Mouse (Mus musculus) stomach, embryonic 16.5 days (tissue): ENCODE measurements around the gene Atp6v0a4. TPM values are rescaled to one million over a fixed set of nuclear protein-coding genes. Genes with fewer than 3 reads are reported as not detected.

Experiments
- ATAC-seq: fragments of 200-750 bp; cut with Nextera tagmentation; 2 replicates; pipeline ENCODE4 v1.8.0; 2017; ENCODE audit warnings: moderate number of reproducible peaks, moderate TSS enrichment; ENCODE audit not compliant: insufficient read depth, low FRiP score
- H3K27ac ChIP-seq: fragments of 300-500 bp; sonication (generic); 2 replicates; pipeline ENCODE4 v1.5.1; 2014; ENCODE audit warnings: low read length
- H3K27me3 ChIP-seq: fragments of 300-500 bp; sonication (generic); 2 replicates; pipeline ENCODE4 v1.6.1; 2014; ENCODE audit warnings: low read length, control low read depth, mixed read lengths; ENCODE audit not compliant: control insufficient read depth, insufficient read depth
- H3K36me3 ChIP-seq: fragments of 300-500 bp; sonication (generic); 2 replicates; pipeline ENCODE4 v1.6.1; 2014; ENCODE audit warnings: low read length; ENCODE audit not compliant: control insufficient read depth, insufficient read depth
- H3K4me1 ChIP-seq: fragments of 300-500 bp; sonication (generic); 2 replicates; pipeline ENCODE4 v1.6.1; 2014; ENCODE audit warnings: low read length, control low read depth, mixed read lengths; ENCODE audit not compliant: control insufficient read depth, insufficient read depth
- H3K4me2 ChIP-seq: fragments of 300-500 bp; sonication (generic); 2 replicates; pipeline ENCODE4 v1.6.1; 2014; ENCODE audit warnings: low read depth, low read length, mixed read lengths
- H3K4me3 ChIP-seq: fragments of 300-500 bp; sonication (generic); replicated peaks from 2 replicates; pipeline ENCODE4 v1.5.1; 2014; ENCODE audit warnings: mild to moderate bottlenecking, low read length
- H3K9ac ChIP-seq: fragments of 300-500 bp; sonication (generic); 2 replicates; pipeline ENCODE4 v1.6.1; 2014; ENCODE audit warnings: low read length
- H3K9me3 ChIP-seq: fragments of 300-500 bp; sonication (generic); replicated peaks from 2 replicates; pipeline ENCODE4 v1.6.1; 2016; ENCODE audit warnings: low read length, control low read depth; ENCODE audit not compliant: control insufficient read depth
- WGBS: fragments of 180-500 bp; shearing (Covaris S2); extraction: QIAGEN DNeasy Blood & Tissue Kit; methylation state at CpG from one replicate; pipeline ENCODE4 v1.1.7; 2014; 5-methylcytosine and 5-hydroxymethylcytosine counted together
- polyA plus RNA-seq: library from polyadenylated mRNA; unstranded; fragments of >200 nt; fragmentation: Nextera tagmentation; extraction: Ambion mirVana; gene quantifications from 2 replicates; pipeline ENCODE4 v1.2.1, GENCODE M21; 2015

Atp6v0a4 gene
- polyA plus RNA-seq, 1 experiment from 2014 or later, result 9.3 TPM

DNA sequence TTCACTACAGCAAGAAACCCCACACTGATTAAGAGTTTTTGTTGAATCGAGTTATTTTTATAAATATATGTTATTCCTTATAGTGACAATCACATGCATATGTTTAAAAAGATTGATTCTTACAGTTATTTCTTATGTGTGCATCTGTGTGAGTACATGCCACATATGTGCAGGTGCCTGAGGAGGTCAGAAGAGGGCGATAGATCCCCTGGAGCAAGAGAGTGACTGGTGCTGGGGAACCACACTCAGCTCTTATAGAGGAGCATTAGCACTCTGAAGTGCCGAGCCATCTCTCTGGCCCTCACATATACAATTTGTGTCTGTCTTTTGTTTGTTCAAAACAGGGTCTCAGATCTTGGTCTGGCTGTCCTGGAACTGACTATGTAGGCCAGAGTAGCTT, 50.8 kb downstream of the Atp6v0a4 start:
- no peak overlapping the region for H3K4me3 ChIP-seq
- 91% methylated on average over 3 of the region's 3 CpGs for WGBS
- H3K27me3 ChIP-seq, result no peaks in the 10 kb centered on the region
- no peaks in the 10 kb centered on the region for H3K4me1 ChIP-seq
- H3K9ac ChIP-seq, result no peak overlapping the region
- ATAC-seq, result no peak
- no peaks in the 10 kb centered on the region for H3K36me3 ChIP-seq
- no peak overlapping the region for H3K27ac ChIP-seq
- H3K4me2 ChIP-seq, result no peak overlapping the region
- no peaks in the 10 kb centered on the region for H3K9me3 ChIP-seq

DNA sequence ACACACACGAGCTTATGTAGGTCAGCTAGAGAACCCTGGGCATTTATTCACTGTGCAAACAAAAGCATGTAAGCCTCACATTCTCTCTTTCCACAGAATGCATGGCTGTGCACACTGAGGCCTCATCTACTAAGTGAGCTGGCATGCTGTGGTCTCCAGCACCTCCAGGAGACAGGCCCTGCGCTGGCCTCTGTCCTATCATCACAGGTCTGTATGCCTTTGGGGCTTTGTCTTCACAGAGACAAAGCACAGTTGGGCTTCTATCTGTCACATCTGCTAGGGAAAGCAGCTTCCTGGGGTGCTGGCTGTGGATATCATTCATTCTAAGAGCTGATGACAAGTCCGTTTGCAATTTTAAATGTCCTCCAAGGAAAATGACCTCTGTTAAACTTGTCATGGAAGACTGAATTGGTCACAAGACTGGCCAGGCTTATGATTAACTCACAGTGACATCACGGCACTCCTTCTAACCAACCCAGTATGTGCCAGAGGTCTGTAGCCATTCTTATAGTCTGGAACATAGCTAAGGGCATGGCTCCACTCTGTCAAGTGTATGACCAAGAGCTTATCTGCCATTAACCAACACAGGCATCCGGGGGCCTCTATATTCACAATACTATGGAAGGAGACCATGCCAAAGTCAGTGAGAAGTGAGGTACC, 52.1 kb downstream of the Atp6v0a4 start:
- no peak for ATAC-seq
- no peaks in the 10 kb centered on the region for H3K9me3 ChIP-seq
- no peak overlapping the region for H3K9ac ChIP-seq
- no peak overlapping the region for H3K27ac ChIP-seq
- no peaks in the 10 kb centered on the region for H3K4me1 ChIP-seq
- no peaks in the 10 kb centered on the region for H3K27me3 ChIP-seq
- no peak overlapping the region for H3K4me3 ChIP-seq
- H3K36me3 ChIP-seq, result no peaks in the 10 kb centered on the region
- WGBS, result 62% methylated on average over 5 of the region's 5 CpGs
- no peak overlapping the region for H3K4me2 ChIP-seq

DNA sequence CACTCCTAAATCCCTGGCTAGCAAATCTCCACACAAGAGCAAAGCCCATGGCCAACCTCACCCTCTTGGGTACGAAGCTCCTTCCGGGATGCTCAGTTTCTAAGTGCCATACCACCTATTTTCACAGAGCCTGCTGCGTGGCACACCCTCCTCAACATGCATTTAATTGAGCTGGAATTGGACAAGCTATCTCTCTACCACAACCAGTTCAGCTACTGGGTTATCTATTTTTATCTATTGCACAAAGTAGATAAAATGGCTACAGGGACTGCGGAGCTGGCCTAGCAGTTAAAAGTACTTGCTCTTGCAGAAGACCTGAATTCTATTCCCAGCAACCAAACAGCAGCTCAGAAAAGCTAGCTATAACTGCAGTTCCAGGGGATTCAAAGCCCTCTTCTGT, 53.1 kb downstream of the Atp6v0a4 start:
- Histone ChIP-seq H3K36me3 (no peaks in the 10 kb centered on the region), H3K4me3 (no peak overlapping the region), H3K27me3 (no peaks in the 10 kb centered on the region), H3K9me3 (no peaks in the 10 kb centered on the region), H3K4me2 (no peak overlapping the region), H3K9ac (no peak overlapping the region), H3K4me1 (no peaks in the 10 kb centered on the region), H3K27ac (no peak overlapping the region)
- WGBS, result 82% methylated on average over 4 of the region's 4 CpGs
- ATAC-seq, result no peak

- Histone ChIP-seq H3K9ac (no peak overlapping the region), H3K4me1 (no peaks in the 10 kb centered on the region), H3K4me2 (no peak overlapping the region), H3K4me3 (no peak overlapping the region), H3K27ac (no peak overlapping the region), H3K27me3 (no peaks in the 10 kb centered on the region), H3K36me3 (no peaks in the 10 kb centered on the region), H3K9me3 (0 out of 2 replicates have a peak, but pooled peaks cover 4% of the 10 kb centered on the region)
- peak; percentile 29; the same call in 1 of the 2 replicates for ATAC-seq
- 5% methylated on average over 5 of the region's 5 CpGs for WGBS
These were observed 58.2 kb downstream of the Atp6v0a4 start for GRCm38 (mm10) chr6:38066215-38066614.

GRCm38 (mm10) chr6:38065501-38066122, 58.8 kb downstream of the Atp6v0a4 start:
- H3K4me1 ChIP-seq, result no peaks in the 10 kb centered on the region
- ATAC-seq, result 0 out of 2 replicates have a peak, but pooled peaks have one; percentile 13
- H3K27ac ChIP-seq, result no peak overlapping the region
- no peak overlapping the region for H3K4me3 ChIP-seq
- no peaks in the 10 kb centered on the region for H3K27me3 ChIP-seq
- no peak overlapping the region for H3K4me2 ChIP-seq
- H3K9me3 ChIP-seq, result 0 out of 2 replicates have a peak, but pooled peaks cover 4% of the 10 kb centered on the region
- no peak overlapping the region for H3K9ac ChIP-seq
- WGBS, result 67% methylated on average over 11 of the region's 11 CpGs
- no peaks in the 10 kb centered on the region for H3K36me3 ChIP-seq

DNA sequence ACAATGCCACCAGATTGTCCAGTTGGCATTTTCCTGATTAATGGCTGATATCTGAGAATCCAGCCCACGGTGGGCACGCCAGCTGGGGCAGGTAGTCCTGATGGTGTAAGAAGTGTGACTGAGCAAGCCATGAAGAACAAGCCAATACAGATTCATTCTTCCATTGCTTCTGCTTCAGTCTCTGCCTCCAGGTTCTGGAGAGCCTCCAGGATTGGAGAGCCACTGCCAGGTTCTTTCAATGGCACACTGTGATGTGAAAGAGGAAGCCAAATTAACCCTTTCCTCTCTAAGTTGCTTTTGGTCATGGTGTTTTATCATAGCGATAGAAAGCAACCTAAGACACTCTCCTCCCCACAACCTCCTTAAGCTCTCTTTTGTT, 59.3 kb downstream of the Atp6v0a4 start:
- no peaks in the 10 kb centered on the region for H3K4me1 ChIP-seq
- no peak overlapping the region for H3K27ac ChIP-seq
- no peaks in the 10 kb centered on the region for H3K36me3 ChIP-seq
- 0 out of 2 replicates have a peak, but pooled peaks cover 4% of the 10 kb centered on the region for H3K9me3 ChIP-seq
- no peak overlapping the region for H3K4me3 ChIP-seq
- no peak overlapping the region for H3K4me2 ChIP-seq
- 79% methylated on average over 3 of the region's 3 CpGs for WGBS
- H3K27me3 ChIP-seq, result no peaks in the 10 kb centered on the region
- no peak for ATAC-seq
- no peak overlapping the region for H3K9ac ChIP-seq

GRCm38 (mm10) chr6:38064621-38065020, 59.8 kb downstream of the Atp6v0a4 start:
- 82% methylated on average over 2 of the region's 2 CpGs for WGBS
- no peak for ATAC-seq
- no peaks in the 10 kb centered on the region for H3K27me3 ChIP-seq

GRCm38 (mm10) chr6:38058805-38059204, 65.6 kb downstream of the Atp6v0a4 start:
- no peak overlapping the region for H3K4me2 ChIP-seq
- no peak for ATAC-seq
- no peak overlapping the region for H3K27ac ChIP-seq
- 0 out of 2 replicates have a peak, but pooled peaks cover 4% of the 10 kb centered on the region for H3K9me3 ChIP-seq
- WGBS, result 62% methylated on average over 5 of the region's 5 CpGs
- H3K4me3 ChIP-seq, result no peak overlapping the region
- H3K27me3 ChIP-seq, result no peaks in the 10 kb centered on the region
- H3K4me1 ChIP-seq, result no peaks in the 10 kb centered on the region
- no peaks in the 10 kb centered on the region for H3K36me3 ChIP-seq
- H3K9ac ChIP-seq, result no peak overlapping the region

More at GRCm38 (mm10) chr6:38064621-38065020, 59.8 kb downstream of the Atp6v0a4 start:
- Histone ChIP-seq H3K4me3 (no peak overlapping the region), H3K4me2 (no peak overlapping the region), H3K36me3 (no peaks in the 10 kb centered on the region), H3K4me1 (no peaks in the 10 kb centered on the region), H3K9ac (no peak overlapping the region), H3K9me3 (0 out of 2 replicates have a peak, but pooled peaks cover 4% of the 10 kb centered on the region), H3K27ac (no peak overlapping the region)

GRCm38 (mm10) chr6:38055471-38056330, 68.7 kb downstream of the Atp6v0a4 start:
- no peaks in the 10 kb centered on the region for H3K27me3 ChIP-seq
- 74% methylated on average over 15 of the region's 15 CpGs for WGBS
- no peaks in the 10 kb centered on the region for H3K4me1 ChIP-seq
- H3K27ac ChIP-seq, result no peak overlapping the region
- no peaks in the 10 kb centered on the region for H3K36me3 ChIP-seq
- H3K4me2 ChIP-seq, result no peak overlapping the region
- no peaks in the 10 kb centered on the region for H3K9me3 ChIP-seq
- no peak overlapping the region for H3K9ac ChIP-seq
- no peak for ATAC-seq
- no peak overlapping the region for H3K4me3 ChIP-seq
